Mouse (Mus musculus): ENCODE results near the gene Birc3.

- TF ChIP-seq POLR2A (IDR thresholded peaks at IDR 0.05; ENCODE audit: control insufficient read depth, extremely low read depth, insufficient read depth, low read length, poor library complexity) (no peak), CTCF (IDR thresholded peaks at IDR 0.05; ENCODE audit: borderline replicate concordance, control insufficient read depth, extremely low read depth, insufficient read depth, low read length, poor library complexity) (no peak)
Observed at GRCm38 (mm10) chr9:7846667-7847199, 26.3 kb downstream of the Birc3 start.

All from thymus, adult 2 months (tissue).